8 mouse cellular contexts compared by ENCODE assay signal in the genomic region with DNA sequence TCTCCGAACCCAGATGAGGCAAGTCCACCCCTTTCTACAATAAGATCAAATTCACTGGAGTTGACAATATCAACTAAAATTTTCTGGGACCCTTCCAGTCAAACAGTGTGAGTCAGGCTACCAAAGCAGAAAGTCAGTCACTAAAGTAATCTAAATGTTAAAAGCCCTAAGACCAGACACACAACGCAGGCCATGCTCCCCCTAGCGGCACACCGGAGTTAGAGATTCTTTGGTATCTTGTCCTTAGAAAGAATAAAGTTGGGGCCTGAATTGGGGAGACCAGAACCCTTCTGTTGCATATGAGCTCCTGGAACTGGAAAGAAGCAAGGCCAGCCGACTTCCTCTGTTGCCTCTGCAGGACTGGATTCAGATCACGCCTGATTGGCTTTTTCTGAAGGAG.
A peak's percentile ranks its signal among the peaks of the same experiment; 100 is the strongest.
DNase-seq lines count a peak whose midpoint lies in the region; ATAC-seq and TF ChIP-seq lines count a peak whose summit lies in the region.

No protein-coding gene starts in this region.

- H3K79me2 ChIP-seq in heart, adult 2 months (replicated peaks; ENCODE audit: control insufficient read depth, insufficient read depth, low read length), result no peaks in the 10 kb centered on the region; the same call in 1 of the 2 replicates

- H3K9ac ChIP-seq in heart, adult 2 months (ENCODE audit: low read depth, low read length), result no peak overlapping the region

- H3K36me3 ChIP-seq in heart, adult 2 months (ENCODE audit: control insufficient read depth, insufficient read depth, low read length), result peaks cover 12% of the 10 kb centered on the region
- H3K36me3 ChIP-seq in heart, embryonic 10.5 days, result 0 out of 2 replicates have a peak, but pooled peaks cover 3% of the 10 kb centered on the region
- H3K36me3 ChIP-seq in G1E (replicated peaks), result no peaks in the 10 kb centered on the region

- peak; percentile 72 to 82 for DNase-seq in heart, adult 2 months
- no peak for DNase-seq in heart, embryonic 10.5 days (ENCODE audit: low spot score)
- peak; percentile 14 for DNase-seq in G1E (ENCODE audit: low spot score)
- peak; percentile 59 for DNase-seq in cerebellum, adult 8-10 months
- peak; percentile 62 to 70 for DNase-seq in gastrocnemius, postnatal 36 days
- peak; percentile 62 to 67 for DNase-seq in left cerebral cortex, adult 2 months (ENCODE audit: extremely low spot score in 1 of 2, low spot score in 2 of 2)
- DNase-seq in thymus, postnatal 10 days (ENCODE audit: low spot score in 2 of 2), result peak; percentile 20 to 69

- intact Hi-C loops in heart, adult 2 months (cut with DNase I), result loop anchor here (1.0 to 10.0 kb wide), 3 partner anchors 70 to 174 kb away; no protein-coding TSS in a partner anchor
- intact Hi-C loops in gastrocnemius, postnatal 36 days (cut with DNase I), result loop anchor here (2.0 kb wide), 1 partner anchor 90 kb away; no protein-coding TSS in a partner anchor
- intact Hi-C loops in left cerebral cortex, adult 2 months (cut with DNase I), result loop anchor here (5.0 kb wide), 1 partner anchor 54 kb away; no protein-coding TSS in a partner anchor

- WGBS in heart, adult 2 months, result 26% methylated on average over 6 of the region's 6 CpGs
- 22% methylated on average over 6 of the region's 6 CpGs for WGBS in heart, embryonic 10.5 days
- WGBS in olfactory bulb, adult 2 months, result 24% methylated on average over 6 of the region's 6 CpGs

- H3K9me3 ChIP-seq in heart, embryonic 10.5 days, result no peaks in the 10 kb centered on the region
- no peaks in the 10 kb centered on the region for H3K9me3 ChIP-seq in G1E (replicated peaks)

- no peak overlapping the region for H3K4me3 ChIP-seq in heart, adult 2 months
- H3K4me3 ChIP-seq in heart, embryonic 10.5 days, result no peak overlapping the region
- H3K4me3 ChIP-seq in G1E (ENCODE audit: low read depth, low read length), result no peak overlapping the region
- no peak overlapping the region for H3K4me3 ChIP-seq in left cerebral cortex, adult 2 months
- H3K4me3 ChIP-seq in olfactory bulb, adult 2 months (ENCODE audit: insufficient read depth, low read depth, low read length), result no peak overlapping the region

- peak overlapping the region; percentile 97 for H3K27ac ChIP-seq in heart, adult 2 months
- H3K27ac ChIP-seq in heart, embryonic 10.5 days, result no peak overlapping the region
- H3K27ac ChIP-seq in left cerebral cortex, adult 2 months, result no peak overlapping the region
- no peak overlapping the region for H3K27ac ChIP-seq in olfactory bulb, adult 2 months (ENCODE audit: insufficient read depth, low read depth, low read length)

- TF ChIP-seq CTCF in heart, adult 2 months (IDR thresholded peaks at IDR 0.05), result no peak; the same call in 1 of the 2 replicates
- peak; percentile 74 for TF ChIP-seq CTCF in G1E (IDR thresholded peaks at IDR 0.05; ENCODE audit: low read depth, low read length)
- TF ChIP-seq CTCF in left cerebral cortex, adult 2 months (IDR thresholded peaks at IDR 0.05), result peak; percentile 90
- 0 out of 2 replicates have a peak, but pooled peaks have one; percentile 10 for TF ChIP-seq CTCF in olfactory bulb, adult 2 months (IDR thresholded peaks at IDR 0.05; ENCODE audit: insufficient read depth, low read depth, low read length)

- TF ChIP-seq POLR2A in heart, adult 2 months (IDR thresholded peaks at IDR 0.05; ENCODE audit: insufficient read depth, low read depth, low read length), result no peak
- TF ChIP-seq POLR2A in olfactory bulb, adult 2 months (IDR thresholded peaks at IDR 0.05; ENCODE audit: insufficient read depth, low read depth, low read length), result no peak

- no peak; the same call in 1 of the 2 replicates for ATAC-seq in G1E (ENCODE audit: extremely low read depth, insufficient number of reproducible peaks, low FRiP score, poor library complexity, severe bottlenecking)

- TF ChIP-seq EP300 in heart, adult 2 months (IDR thresholded peaks at IDR 0.05; ENCODE audit: insufficient read depth, low read depth, low read length), result peak; percentile 67; the same call in 1 of the 2 replicates

- no peaks in the 10 kb centered on the region for H3K27me3 ChIP-seq in heart, adult 2 months (ENCODE audit: control insufficient read depth, insufficient read depth, low read length)
- no peaks in the 10 kb centered on the region for H3K27me3 ChIP-seq in heart, embryonic 10.5 days (ENCODE audit: insufficient read depth, poor library complexity, severe bottlenecking)
- H3K27me3 ChIP-seq in G1E (ENCODE audit: insufficient read depth, low read length), result peaks cover 31% of the 10 kb centered on the region

- H3K4me1 ChIP-seq in heart, adult 2 months (ENCODE audit: control insufficient read depth, insufficient read depth, low read length), result peaks cover 9% of the 10 kb centered on the region
- peaks cover 64% of the 10 kb centered on the region for H3K4me1 ChIP-seq in heart, embryonic 10.5 days
- H3K4me1 ChIP-seq in G1E (ENCODE audit: insufficient read depth, low read depth, low read length), result 0 out of 2 replicates have a peak, but pooled peaks cover 2% of the 10 kb centered on the region
- peaks cover 12% of the 10 kb centered on the region for H3K4me1 ChIP-seq in olfactory bulb, adult 2 months (ENCODE audit: control insufficient read depth, insufficient read depth, low read length)
